Mouse (Mus musculus) mesoderm, embryonic 11.5 days (tissue): ENCODE data around the gene Flg2.

Source experiments
- DNase-seq: peaks from one replicate; pipeline ENCODE4 v3.0.0-alpha.2; 2012; ENCODE audit warnings: low read depth, low spot score

Flg2 gene

GRCm38 (mm10) chr3:93196978-93197377 lies at the start of gene Flg2:
Flg2 (plus strand) TSS chr3:93197278.
- no peak for DNase-seq

GRCm38 (mm10) chr3:93162502-93162901 lies 34.6 kb upstream of the Flg2 start:
- peak; percentile 2 for DNase-seq

GRCm38 (mm10) chr3:93162996-93163592 lies 34.0 kb upstream of the Flg2 start:
- DNase-seq = no peak

- DNase-seq = no peak
Observed at GRCm38 (mm10) chr3:93180856-93181255, 16.2 kb upstream of the Flg2 start.

GRCm38 (mm10) chr3:93201955-93202354 lies 4.9 kb downstream of the Flg2 start:
- DNase-seq = no peak

GRCm38 (mm10) chr3:93202499-93202898 lies 5.4 kb downstream of the Flg2 start:
- no peak for DNase-seq
